Mouse (Mus musculus): ENCODE measurements at regions not wholly inside any gene's neighbourhood (a gene's known extent, or its start where the extent isn't known, plus 50 kb on each side); places are given as distances from the start of the nearest gene placed in this dataset.

GRCm38 (mm10) chr1:57608423-57608679 is 165.6 kb upstream of the Spats2l start:
- Histone ChIP-seq H3K4me3 (replicated peaks in 1 of 3; ENCODE audit: low read depth in 2 of 3, low read length in 2 of 3, poor library complexity in 1 of 3) (no peak overlapping the region), H3K9me3 (replicated peaks; ENCODE audit: low read length) (no peaks in the 10 kb centered on the region), H3K79me2 (replicated peaks; ENCODE audit: control insufficient read depth, extremely low read depth, insufficient read depth, poor library complexity, severe bottlenecking) (no peaks in the 10 kb centered on the region), H3K27ac (ENCODE audit: insufficient read depth, low read depth) (no peak overlapping the region), H3K36me3 (replicated peaks in 1 of 2; ENCODE audit: control insufficient read depth in 1 of 2, insufficient read depth in 1 of 2, low read length in 1 of 2) (no peaks in the 10 kb centered on the region), H3K4me2 (ENCODE audit: insufficient read depth, low read depth, poor library complexity, severe bottlenecking) (no peak overlapping the region), H3K27me3 (replicated peaks) (no peaks in the 10 kb centered on the region), H3K9ac (ENCODE audit: insufficient read depth, low read depth) (no peak overlapping the region), H3K4me1 (ENCODE audit: control insufficient read depth in 1 of 2, insufficient read depth in 2 of 2) (peaks cover 5 to 8% of the 10 kb centered on the region in 2 experiments; a peak in 3 of 4 replicates)
- in situ Hi-C loops (cut with MboI; ENCODE audit: low pct_ligation_motif_present, low pct_unique_long_range_greater_than_20kb, low sequenced_read_pairs): no loop called here
- DNase-seq (ENCODE audit: extremely low read depth): no peak
- dilution Hi-C loops (cut with MboI; ENCODE audit: extremely low pct_ligation_motif_present, extremely low pct_unique_long_range_greater_than_20kb, low sequenced_read_pairs): no loop called here
- TF ChIP-seq EP300 (IDR thresholded peaks at IDR 0.05; ENCODE audit: low read length) (no peak), POLR2AphosphoS2 (IDR thresholded peaks at IDR 0.05; ENCODE audit: low read depth, low read length) (no peak), RCOR1 (conservative IDR thresholded peaks at IDR 0.05; ENCODE audit: low read depth, low read length) (no peak), IRF4 (IDR thresholded peaks at IDR 0.05; ENCODE audit: low read depth, low read length) (no peak)

- Histone ChIP-seq H3K4me1 (ENCODE audit: control insufficient read depth in 1 of 2, insufficient read depth in 2 of 2) (peaks cover 5 to 8% of the 10 kb centered on the region in 2 experiments; a peak in 3 of 4 replicates), H3K9ac (ENCODE audit: insufficient read depth, low read depth) (no peak overlapping the region), H3K9me3 (replicated peaks; ENCODE audit: low read length) (no peaks in the 10 kb centered on the region), H3K79me2 (replicated peaks; ENCODE audit: control insufficient read depth, extremely low read depth, insufficient read depth, poor library complexity, severe bottlenecking) (no peaks in the 10 kb centered on the region), H3K4me2 (ENCODE audit: insufficient read depth, low read depth, poor library complexity, severe bottlenecking) (no peak overlapping the region), H3K27me3 (replicated peaks) (no peaks in the 10 kb centered on the region), H3K27ac (ENCODE audit: insufficient read depth, low read depth) (no peak overlapping the region), H3K36me3 (replicated peaks in 1 of 2; ENCODE audit: control insufficient read depth in 1 of 2, insufficient read depth in 1 of 2, low read length in 1 of 2) (no peaks in the 10 kb centered on the region), H3K4me3 (replicated peaks in 1 of 3; ENCODE audit: low read depth in 2 of 3, low read length in 2 of 3, poor library complexity in 1 of 3) (no peak overlapping the region)
- in situ Hi-C loops (cut with MboI; ENCODE audit: low pct_ligation_motif_present, low pct_unique_long_range_greater_than_20kb, low sequenced_read_pairs): no loop called here
- no peak for DNase-seq (ENCODE audit: extremely low read depth)
- TF ChIP-seq JUND (conservative IDR thresholded peaks at IDR 0.05; ENCODE audit: low read depth, low read length) (no peak), MAX (IDR thresholded peaks at IDR 0.05; ENCODE audit: low read length) (no peak), MYC (IDR thresholded peaks at IDR 0.05; ENCODE audit: low read depth, low read length) (no peak), TBP (conservative IDR thresholded peaks at IDR 0.05; ENCODE audit: low read depth, low read length) (no peak), PAX5 (IDR thresholded peaks at IDR 0.05; ENCODE audit: low read length) (no peak)
- dilution Hi-C loops (cut with MboI; ENCODE audit: extremely low pct_ligation_motif_present, extremely low pct_unique_long_range_greater_than_20kb, low sequenced_read_pairs): no loop called here
These were observed 164.7 kb upstream of the Spats2l start for GRCm38 (mm10) chr1:57609307-57609706.

- no peak for DNase-seq (ENCODE audit: extremely low read depth)
These were observed 161.8 kb upstream of the Spats2l start for GRCm38 (mm10) chr1:57612171-57612570.

More at GRCm38 (mm10) chr1:57612171-57612570, 161.8 kb upstream of the Spats2l start:
- peaks cover 1 to 4% of the 10 kb centered on the region in 2 experiments; a peak in 2 of 4 replicates for H3K4me1 ChIP-seq (ENCODE audit: control insufficient read depth in 1 of 2, insufficient read depth in 2 of 2)
- H3K4me2 ChIP-seq (ENCODE audit: insufficient read depth, low read depth, poor library complexity, severe bottlenecking): no peak overlapping the region
- dilution Hi-C loops (cut with MboI; ENCODE audit: extremely low pct_ligation_motif_present, extremely low pct_unique_long_range_greater_than_20kb, low sequenced_read_pairs) (no loop called here), in situ Hi-C loops (cut with MboI; ENCODE audit: low pct_ligation_motif_present, low pct_unique_long_range_greater_than_20kb, low sequenced_read_pairs) (no loop called here)
- TF ChIP-seq IRF4 (IDR thresholded peaks at IDR 0.05; ENCODE audit: low read depth, low read length) (no peak), GABPA (IDR thresholded peaks at IDR 0.05; ENCODE audit: insufficient replicate concordance, low read depth, low read length) (no peak), USF1 (IDR thresholded peaks at IDR 0.05; ENCODE audit: low read depth, low read length) (no peak), RCOR1 (conservative IDR thresholded peaks at IDR 0.05; ENCODE audit: low read depth, low read length) (no peak), ZC3H11A (IDR thresholded peaks at IDR 0.05; ENCODE audit: low read depth, low read length) (no peak)
- no peak overlapping the region for H3K9ac ChIP-seq (ENCODE audit: insufficient read depth, low read depth)
- no peak overlapping the region for H3K4me3 ChIP-seq (replicated peaks in 1 of 3; ENCODE audit: low read depth in 2 of 3, low read length in 2 of 3, poor library complexity in 1 of 3)
- H3K27me3 ChIP-seq (replicated peaks): no peaks in the 10 kb centered on the region
- H3K27ac ChIP-seq (ENCODE audit: insufficient read depth, low read depth): no peak overlapping the region
- H3K9me3 ChIP-seq (replicated peaks; ENCODE audit: low read length): no peaks in the 10 kb centered on the region
- no peaks in the 10 kb centered on the region for H3K79me2 ChIP-seq (replicated peaks; ENCODE audit: control insufficient read depth, extremely low read depth, insufficient read depth, poor library complexity, severe bottlenecking)
- no peaks in the 10 kb centered on the region for H3K36me3 ChIP-seq (replicated peaks in 1 of 2; ENCODE audit: control insufficient read depth in 1 of 2, insufficient read depth in 1 of 2, low read length in 1 of 2)

Measured in CH12.LX (cell line).